Mouse (Mus musculus): ENCODE results near the gene Batf2. TPM values are rescaled to one million over a fixed set of nuclear protein-coding genes. Genes with fewer than 3 reads are reported as not detected.

Gene Batf2
- polyA plus RNA-seq, 1 experiment = not detected

DNA sequence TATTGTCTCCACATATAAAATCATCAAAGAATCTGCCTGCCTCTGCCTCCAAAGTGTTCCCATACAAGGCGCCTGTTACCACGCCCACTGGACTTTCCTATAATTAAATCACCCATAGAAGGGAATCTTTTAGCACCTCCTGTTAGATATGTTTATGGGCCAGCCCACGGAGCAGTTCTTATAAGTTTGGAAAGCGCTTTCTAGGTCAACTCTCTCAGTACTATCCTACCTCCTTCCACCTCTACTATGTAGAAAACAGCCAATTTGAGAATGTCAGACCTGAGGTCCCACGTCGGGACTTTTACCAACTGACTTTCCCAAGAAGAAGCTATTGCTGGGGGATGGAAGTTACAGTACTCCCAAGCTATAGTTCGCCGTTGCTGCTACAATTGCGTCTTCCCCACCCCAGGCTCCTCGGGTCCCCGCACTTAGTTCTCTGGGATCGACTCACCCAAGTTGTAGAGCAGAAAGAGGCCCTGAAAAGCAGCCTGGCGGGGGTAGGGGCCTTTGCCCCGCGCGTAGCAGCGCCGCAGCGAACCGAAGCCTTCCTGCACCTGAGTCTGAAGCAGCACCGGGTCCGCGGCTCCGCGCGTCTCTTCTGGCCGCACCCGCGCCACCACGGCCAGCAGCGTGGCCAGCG lies 23.3 kb upstream of the Batf2 start:
- TF ChIP-seq GATA1 (IDR thresholded peaks at IDR 0.05; ENCODE audit: low read length) (no peak), TAL1 (IDR thresholded peaks at IDR 0.05; ENCODE audit: low read length) (no peak)
- H3K36me3 ChIP-seq (ENCODE audit: control insufficient read depth) = peaks cover 84% of the 10 kb centered on the region
- peak overlapping the region; percentile 84 for H3K4me3 ChIP-seq (replicated peaks)
- peaks cover 46% of the 10 kb centered on the region for H3K4me1 ChIP-seq (ENCODE audit: control insufficient read depth)
- no peaks in the 10 kb centered on the region for H3K9me3 ChIP-seq (ENCODE audit: control insufficient read depth, low read length)
- H3K27me3 ChIP-seq (ENCODE audit: control insufficient read depth) = no peaks in the 10 kb centered on the region

DNA sequence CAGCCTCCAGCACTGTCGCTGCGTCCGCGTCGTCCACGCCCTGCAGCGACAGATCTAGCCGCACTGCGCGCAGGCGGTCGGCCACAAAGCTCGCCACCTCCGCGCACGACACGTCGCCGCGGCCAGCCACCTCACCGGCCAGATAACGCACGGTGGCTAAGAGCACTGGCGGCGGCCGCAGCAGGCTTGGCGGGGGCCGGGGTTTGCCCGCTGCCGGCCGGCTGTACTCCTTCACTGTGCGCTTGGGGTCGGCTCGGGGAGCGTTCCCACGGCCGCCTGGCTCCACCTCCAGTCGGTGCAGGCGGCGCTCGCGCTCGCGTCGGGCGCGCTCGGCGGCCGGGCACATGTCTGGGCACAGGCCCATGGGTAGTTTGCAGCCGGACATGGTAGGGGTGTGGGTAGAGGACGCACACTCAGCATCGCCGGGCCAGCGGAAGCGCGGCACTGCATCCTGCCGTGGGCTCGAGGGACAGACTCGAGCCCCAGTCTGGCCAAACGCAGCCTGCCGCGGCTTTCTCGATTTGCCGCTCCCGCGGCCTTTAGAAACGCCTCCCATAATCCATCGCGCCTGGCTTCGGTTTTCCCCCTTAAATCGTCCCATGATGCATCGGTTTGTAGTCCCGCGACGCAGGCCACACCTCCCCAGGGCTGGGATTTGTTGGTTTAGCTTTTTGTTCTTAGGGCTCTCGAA lies 22.7 kb upstream of the Batf2 start, which contains the start of gene Sac3d1:
Sac3d1 (minus strand) TSS at position 665 of the 691 bp plus-strand sequence.
- Histone ChIP-seq H3K4me1 (ENCODE audit: control insufficient read depth) (peaks cover 47% of the 10 kb centered on the region), H3K4me3 (replicated peaks) (peak within 1 kb of the TSS; percentile 84), H3K9me3 (ENCODE audit: control insufficient read depth, low read length) (no peaks in the 10 kb centered on the region), H3K27me3 (ENCODE audit: control insufficient read depth) (no peaks in the 10 kb centered on the region), H3K36me3 (ENCODE audit: control insufficient read depth) (peaks cover 82% of the 10 kb centered on the region)
- TF ChIP-seq TAL1 (IDR thresholded peaks at IDR 0.05; ENCODE audit: low read length) (no peak), GATA1 (IDR thresholded peaks at IDR 0.05; ENCODE audit: low read length) (no peak)

DNA sequence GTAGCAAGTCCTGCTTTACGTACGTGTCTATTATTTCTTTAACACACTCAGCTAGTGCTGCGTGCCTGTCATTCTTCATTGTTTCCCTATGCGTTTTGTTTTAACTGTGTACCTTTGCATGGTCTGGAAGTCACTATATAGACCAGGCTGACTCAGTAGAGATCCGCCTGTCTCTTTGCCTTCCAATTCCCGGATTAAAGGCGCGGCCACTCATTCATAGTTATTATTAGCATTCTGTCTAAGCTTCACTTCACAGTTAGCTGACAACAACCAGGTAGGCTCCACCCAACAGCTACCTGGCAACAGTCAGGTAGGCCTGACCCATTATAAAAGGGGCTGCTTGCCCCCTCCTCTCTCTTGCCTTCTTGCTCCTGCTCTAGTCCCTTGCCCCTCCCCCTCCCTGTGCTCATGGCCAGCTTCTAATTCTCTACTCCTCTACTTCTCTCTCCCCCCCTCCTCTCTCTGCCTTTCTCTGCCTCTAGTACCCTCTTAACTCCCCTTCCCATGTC lies 22.1 kb upstream of the Batf2 start:
- Histone ChIP-seq H3K4me1 (ENCODE audit: control insufficient read depth) (peaks cover 52% of the 10 kb centered on the region), H3K27me3 (ENCODE audit: control insufficient read depth) (no peaks in the 10 kb centered on the region), H3K36me3 (ENCODE audit: control insufficient read depth) (peaks cover 82% of the 10 kb centered on the region), H3K4me3 (replicated peaks) (peak overlapping the region; percentile 84), H3K9me3 (ENCODE audit: control insufficient read depth, low read length) (no peaks in the 10 kb centered on the region)
- no peak for TF ChIP-seq GATA1 (IDR thresholded peaks at IDR 0.05; ENCODE audit: low read length)
- TF ChIP-seq TAL1 (IDR thresholded peaks at IDR 0.05; ENCODE audit: low read length) = no peak

DNA sequence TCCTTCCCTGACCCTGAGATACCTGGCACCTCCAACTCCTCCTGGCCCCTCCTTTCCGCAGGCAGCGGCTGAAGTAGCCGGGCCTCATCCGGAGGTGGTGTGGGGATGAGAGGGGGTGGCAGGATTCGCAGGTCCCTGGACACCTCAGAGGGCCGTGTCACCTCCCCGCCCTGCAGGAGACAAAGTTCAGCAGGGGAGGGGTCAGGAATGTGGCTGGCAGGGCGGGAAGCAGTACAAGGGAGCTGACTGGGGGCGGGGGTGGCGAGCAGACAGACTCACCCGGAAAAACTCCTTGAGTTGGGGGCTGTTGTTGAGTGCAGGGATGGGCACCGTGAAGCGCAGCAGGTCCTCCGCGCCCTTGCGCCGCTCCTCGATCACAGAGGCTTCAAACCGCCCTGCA lies 19.0 kb upstream of the Batf2 start:
- TF ChIP-seq TAL1 (IDR thresholded peaks at IDR 0.05; ENCODE audit: low read length) = no peak
- TF ChIP-seq GATA1 (IDR thresholded peaks at IDR 0.05; ENCODE audit: low read length) = no peak
- Histone ChIP-seq H3K27me3 (ENCODE audit: control insufficient read depth) (no peaks in the 10 kb centered on the region), H3K4me1 (ENCODE audit: control insufficient read depth) (peaks cover 57% of the 10 kb centered on the region), H3K9me3 (ENCODE audit: control insufficient read depth, low read length) (no peaks in the 10 kb centered on the region), H3K36me3 (ENCODE audit: control insufficient read depth) (peaks cover 71% of the 10 kb centered on the region), H3K4me3 (replicated peaks) (peak overlapping the region; percentile 27)

DNA sequence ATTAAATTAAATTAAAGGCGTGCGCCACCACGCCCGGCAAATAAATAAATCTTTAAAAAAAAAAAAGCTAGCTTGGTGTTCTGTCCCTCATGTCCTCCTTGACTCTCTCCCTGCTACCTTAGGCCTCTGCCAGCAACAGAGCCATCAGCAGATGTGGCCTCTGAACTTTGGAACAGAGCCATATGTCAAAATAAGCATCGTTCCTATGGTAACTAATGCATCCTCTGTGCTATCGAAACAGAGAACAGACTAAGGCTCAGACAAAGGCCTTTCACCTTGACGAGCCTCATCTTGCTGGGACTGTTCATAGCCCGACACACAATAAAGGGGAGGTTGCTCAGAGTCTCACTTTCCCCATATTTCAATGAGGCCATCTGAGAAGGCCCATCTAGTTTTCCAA lies 17.5 kb upstream of the Batf2 start:
- H3K4me1 ChIP-seq (ENCODE audit: control insufficient read depth) = peaks cover 51% of the 10 kb centered on the region
- peaks cover 69% of the 10 kb centered on the region for H3K36me3 ChIP-seq (ENCODE audit: control insufficient read depth)
- TF ChIP-seq GATA1 (IDR thresholded peaks at IDR 0.05; ENCODE audit: low read length) = no peak
- TF ChIP-seq TAL1 (IDR thresholded peaks at IDR 0.05; ENCODE audit: low read length) = no peak
- H3K4me3 ChIP-seq (replicated peaks) = no peak overlapping the region
- H3K9me3 ChIP-seq (ENCODE audit: control insufficient read depth, low read length) = no peaks in the 10 kb centered on the region
- no peaks in the 10 kb centered on the region for H3K27me3 ChIP-seq (ENCODE audit: control insufficient read depth)

DNA sequence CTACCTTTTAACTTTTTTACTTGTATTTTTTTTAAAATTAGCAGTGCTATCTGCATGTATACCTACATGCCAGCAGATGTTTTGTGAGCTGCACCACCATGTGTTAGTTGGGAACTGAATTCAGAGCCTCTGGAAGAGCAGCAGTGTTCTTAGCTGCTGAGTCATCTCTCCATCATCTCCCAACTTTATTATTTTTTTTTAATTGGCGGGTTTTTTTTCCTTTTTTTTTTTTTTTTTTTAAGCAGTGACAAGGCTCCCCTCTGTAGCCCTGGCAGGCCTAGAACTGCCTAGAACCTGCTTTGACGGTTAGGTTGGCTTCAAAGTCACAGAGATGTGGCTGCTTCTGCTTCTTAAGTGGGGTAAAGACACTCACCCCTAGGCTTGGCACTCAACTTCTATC lies 15.9 kb upstream of the Batf2 start:
- Histone ChIP-seq H3K36me3 (ENCODE audit: control insufficient read depth) (peaks cover 55% of the 10 kb centered on the region), H3K4me1 (ENCODE audit: control insufficient read depth) (peaks cover 52% of the 10 kb centered on the region), H3K4me3 (replicated peaks) (no peak overlapping the region), H3K9me3 (ENCODE audit: control insufficient read depth, low read length) (no peaks in the 10 kb centered on the region), H3K27me3 (ENCODE audit: control insufficient read depth) (no peaks in the 10 kb centered on the region)
- TF ChIP-seq TAL1 (IDR thresholded peaks at IDR 0.05; ENCODE audit: low read length) (no peak), GATA1 (IDR thresholded peaks at IDR 0.05; ENCODE audit: low read length) (no peak)

DNA sequence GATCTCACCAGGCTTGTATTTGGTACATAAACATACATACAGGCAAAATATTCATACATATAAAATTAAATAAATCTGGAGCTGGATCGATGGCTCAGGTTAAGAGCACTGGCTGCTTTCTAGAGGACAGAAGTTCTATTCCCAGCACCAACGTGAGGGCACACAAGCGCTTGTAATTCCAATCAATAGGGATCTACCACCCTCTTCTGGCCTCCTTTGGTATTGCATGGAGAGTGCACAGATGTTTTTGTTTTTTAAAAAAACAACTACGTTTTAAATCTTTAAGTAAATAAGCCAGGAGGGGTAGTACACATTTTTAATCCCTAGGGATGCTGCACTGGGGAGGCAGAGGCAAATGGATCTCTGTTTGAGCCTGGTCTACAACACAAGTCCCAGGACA lies 14.5 kb upstream of the Batf2 start:
- Histone ChIP-seq H3K4me3 (replicated peaks) (peak overlapping the region; percentile 68), H3K4me1 (ENCODE audit: control insufficient read depth) (peaks cover 62% of the 10 kb centered on the region), H3K36me3 (ENCODE audit: control insufficient read depth) (peaks cover 44% of the 10 kb centered on the region), H3K27me3 (ENCODE audit: control insufficient read depth) (no peaks in the 10 kb centered on the region), H3K9me3 (ENCODE audit: control insufficient read depth, low read length) (no peaks in the 10 kb centered on the region)
- TF ChIP-seq TAL1 (IDR thresholded peaks at IDR 0.05; ENCODE audit: low read length) (no peak), GATA1 (IDR thresholded peaks at IDR 0.05; ENCODE audit: low read length) (no peak)

DNA sequence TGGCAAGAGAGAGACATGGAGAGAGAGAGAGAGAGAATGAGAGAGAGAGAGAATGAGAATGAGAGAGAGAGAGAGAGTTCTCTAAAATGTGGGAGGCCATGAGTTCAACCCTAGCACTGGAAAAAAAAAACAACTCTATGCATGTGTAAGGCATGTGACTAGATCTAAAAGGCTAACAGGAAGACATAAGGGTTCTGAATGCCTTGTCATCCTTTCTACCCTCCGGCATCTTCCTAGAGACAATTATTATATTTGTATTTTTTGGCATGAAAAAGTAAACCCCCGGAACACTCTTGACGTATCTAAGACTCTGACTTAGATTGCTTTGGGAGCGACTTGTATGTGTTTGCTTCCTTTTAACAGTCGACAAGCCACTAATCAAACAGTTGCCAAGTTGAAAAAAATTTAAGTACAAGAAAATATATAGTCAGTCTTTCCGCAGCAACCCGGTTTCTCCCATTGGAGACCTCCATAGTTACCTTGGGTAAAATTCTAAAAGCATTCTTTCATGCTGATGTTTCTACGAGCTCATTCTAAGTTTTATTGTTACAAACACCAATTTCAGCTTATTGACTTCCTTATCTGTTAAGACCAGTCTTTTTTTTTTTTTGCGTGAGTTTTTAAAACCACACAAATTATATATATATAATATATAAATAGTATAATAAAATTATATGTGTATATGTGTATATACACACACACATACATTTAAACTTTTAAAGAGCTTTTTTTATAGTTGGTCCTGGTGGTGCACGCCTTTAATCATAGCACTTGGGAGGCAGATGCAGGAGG lies 13.8 kb upstream of the Batf2 start:
- Histone ChIP-seq H3K4me3 (replicated peaks) (peak overlapping the region; percentile 68), H3K36me3 (ENCODE audit: control insufficient read depth) (peaks cover 40% of the 10 kb centered on the region), H3K4me1 (ENCODE audit: control insufficient read depth) (peaks cover 65% of the 10 kb centered on the region), H3K27me3 (ENCODE audit: control insufficient read depth) (no peaks in the 10 kb centered on the region), H3K9me3 (ENCODE audit: control insufficient read depth, low read length) (no peaks in the 10 kb centered on the region)
- TF ChIP-seq TAL1 (IDR thresholded peaks at IDR 0.05; ENCODE audit: low read length) (no peak), GATA1 (IDR thresholded peaks at IDR 0.05; ENCODE audit: low read length) (no peak)
